Mouse (Mus musculus): ENCODE data around the gene BC100530. TPM values are rescaled to one million over a fixed set of nuclear protein-coding genes. Genes with fewer than 3 reads are reported as not detected.

Gene BC100530
- polyA plus RNA-seq (2014; fragmentation: Illumina TruSeq; extraction: RNeasy Lipid Tissue Mini Kit (QIAGEN cat#74804)): not detected

GRCm38 (mm10) chr16:36367648-36368047 lies at the start of gene BC100530:
BC100530 (minus strand) TSS chr16:36367748.

GRCm38 (mm10) chr16:36408357-36408756 lies 40.8 kb upstream of the BC100530 start, which contains the start of gene Stfa2:
Stfa2 (minus strand) TSS chr16:36408457.

DNA sequence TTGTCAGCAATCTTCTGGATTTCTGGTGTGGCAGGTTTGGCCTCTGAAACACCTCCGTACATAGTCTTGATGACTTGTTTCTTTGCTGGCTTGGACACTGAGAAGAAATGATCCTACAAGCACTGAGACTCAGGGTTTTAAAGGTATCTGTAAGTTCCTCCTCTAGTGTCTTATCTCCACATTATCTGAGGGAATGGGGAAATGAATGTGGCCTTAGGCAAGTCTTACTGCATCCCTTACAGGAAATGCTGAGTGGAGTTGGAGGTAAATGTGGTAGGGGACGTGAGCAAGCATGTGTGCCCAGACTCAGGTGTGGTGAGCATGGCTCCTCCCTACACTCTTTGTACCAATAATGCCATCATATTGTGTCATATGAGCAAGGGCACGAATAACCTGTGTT lies 33.3 kb downstream of the BC100530 start, which contains the start of gene BC117090:
Gene BC117090, minus strand, starts transcription at position 101 of the 400 bp plus-strand sequence.

Other genes with a start within 250 kb of the BC100530 start
- not detected for gene Csta1, start 236.5 kb downstream of the BC100530 start, polyA plus RNA-seq (2014; fragmentation: Illumina TruSeq; extraction: RNeasy Lipid Tissue Mini Kit (QIAGEN cat#74804))
- gene Stfa2l1, start 210.9 kb downstream of the BC100530 start, polyA plus RNA-seq (2014; fragmentation: Illumina TruSeq; extraction: RNeasy Lipid Tissue Mini Kit (QIAGEN cat#74804)): not detected
- not detected for gene Gm5483, start 183.5 kb downstream of the BC100530 start, polyA plus RNA-seq (2014; fragmentation: Illumina TruSeq; extraction: RNeasy Lipid Tissue Mini Kit (QIAGEN cat#74804))
- gene Gm5416, start 157.3 kb downstream of the BC100530 start, polyA plus RNA-seq (2014; fragmentation: Illumina TruSeq; extraction: RNeasy Lipid Tissue Mini Kit (QIAGEN cat#74804)): not detected
- not detected for gene 2010005H15Rik, start 146.3 kb downstream of the BC100530 start, polyA plus RNA-seq (2014; fragmentation: Illumina TruSeq; extraction: RNeasy Lipid Tissue Mini Kit (QIAGEN cat#74804))
- not detected for gene Stfa1, start 90.8 kb downstream of the BC100530 start, polyA plus RNA-seq (2014; fragmentation: Illumina TruSeq; extraction: RNeasy Lipid Tissue Mini Kit (QIAGEN cat#74804))
- not detected for gene BC117090, start 33.4 kb downstream of the BC100530 start, polyA plus RNA-seq (2014; fragmentation: Illumina TruSeq; extraction: RNeasy Lipid Tissue Mini Kit (QIAGEN cat#74804))
- gene Stfa2, start 40.7 kb upstream of the BC100530 start, polyA plus RNA-seq (2014; fragmentation: Illumina TruSeq; extraction: RNeasy Lipid Tissue Mini Kit (QIAGEN cat#74804)): not detected
- gene Stfa3, start 87.6 kb upstream of the BC100530 start, polyA plus RNA-seq (2014; fragmentation: Illumina TruSeq; extraction: RNeasy Lipid Tissue Mini Kit (QIAGEN cat#74804)): not detected
- not detected for gene Casr, start 194.4 kb upstream of the BC100530 start, polyA plus RNA-seq (2014; fragmentation: Illumina TruSeq; extraction: RNeasy Lipid Tissue Mini Kit (QIAGEN cat#74804))